In genomic region chr17:25253760-25254159, GRCm38 (mm10) we compare ENCODE assay signal across 12 mouse cellular contexts. TPM values are rescaled to one million over a fixed set of nuclear protein-coding genes. Genes with fewer than 3 reads are reported as not detected.
DNase-seq lines count a peak whose midpoint lies in the region; ATAC-seq lines count a peak whose summit lies in the region.
"Had no signal": no experiment of that assay in that cellular context is flagged by ENCODE, and none has a peak within 500 bp of the region (broad histone marks: within the 10 kb centered on the region; RNA-seq: fewer than 3 reads in every experiment).

No protein-coding gene starts in this region.

- DNase-seq in layer of hippocampus, postnatal 10 days (ENCODE audit: low spot score in 2 of 2) = peak; percentile 52 to 58
- DNase-seq in layer of hippocampus, postnatal 25 days (ENCODE audit: extremely low spot score in 1 of 2, low spot score in 1 of 2) = no peak
- DNase-seq in hindbrain, embryonic 14.5 days (ENCODE audit: low spot score) = peak; percentile 58
- DNase-seq in thymus, postnatal 25 days = peak; percentile 71
- DNase-seq in urinary bladder, adult 18-20 months (ENCODE audit: low spot score in 2 of 2) = no peak
- DNase-seq in adipocyte (ENCODE audit: low spot score) = no peak
- DNase-seq: heart, postnatal 4 days; liver, embryonic 13.5 days had no signal

- H3K4me1 ChIP-seq in hindbrain, embryonic 14.5 days (replicated peaks; ENCODE audit: control insufficient read depth, insufficient read depth, low read length) = peaks cover 42% of the 10 kb centered on the region
- H3K4me1 ChIP-seq in neural tube, embryonic 14.5 days (ENCODE audit: control insufficient read depth, insufficient read depth, low read length) = peaks cover 24% of the 10 kb centered on the region
- peaks cover 18% of the 10 kb centered on the region for H3K4me1 ChIP-seq in kidney, embryonic 15.5 days

- 8% methylated on average over 10 of the region's 10 CpGs for WGBS in hindbrain, embryonic 14.5 days
- 16% methylated on average over 10 of the region's 10 CpGs for WGBS in neural tube, embryonic 14.5 days
- WGBS in kidney, embryonic 15.5 days = 36% methylated on average over 10 of the region's 10 CpGs

- H3K36me3 ChIP-seq in hindbrain, embryonic 14.5 days (replicated peaks; ENCODE audit: control insufficient read depth, insufficient read depth) = 0 out of 2 replicates have a peak, but pooled peaks cover 1% of the 10 kb centered on the region
- H3K36me3 ChIP-seq in neural tube, embryonic 14.5 days (ENCODE audit: control insufficient read depth, insufficient read depth, low read length) = no peaks in the 10 kb centered on the region
- peaks cover 6% of the 10 kb centered on the region for H3K36me3 ChIP-seq in kidney, embryonic 15.5 days
- H3K36me3 ChIP-seq: liver, embryonic 13.5 days had no signal

- peaks cover 13% of the 10 kb centered on the region for H3K27me3 ChIP-seq in hindbrain, embryonic 14.5 days (ENCODE audit: control insufficient read depth, insufficient read depth, low read length)
- peaks cover 8% of the 10 kb centered on the region for H3K27me3 ChIP-seq in neural tube, embryonic 14.5 days (ENCODE audit: control insufficient read depth, insufficient read depth, low read length)
- H3K27me3 ChIP-seq in kidney, embryonic 15.5 days = peaks cover 43% of the 10 kb centered on the region

- H3K9ac ChIP-seq in hindbrain, embryonic 14.5 days = peak overlapping the region; percentile 39; the same call in 1 of the 2 replicates
- H3K9ac ChIP-seq in neural tube, embryonic 14.5 days (replicated peaks; ENCODE audit: low read depth, low read length) = peak overlapping the region; percentile 25; the same call in 1 of the 2 replicates
- H3K9ac ChIP-seq in kidney, embryonic 15.5 days = no peak overlapping the region
- H3K9ac ChIP-seq: liver, embryonic 13.5 days had no signal

- H3K9me3 ChIP-seq in hindbrain, embryonic 14.5 days (ENCODE audit: control insufficient read depth, low read length) = no peaks in the 10 kb centered on the region
- H3K9me3 ChIP-seq in neural tube, embryonic 14.5 days (ENCODE audit: control insufficient read depth, low read length) = no peaks in the 10 kb centered on the region
- no peaks in the 10 kb centered on the region for H3K9me3 ChIP-seq in kidney, embryonic 15.5 days (replicated peaks)
- H3K9me3 ChIP-seq: liver, embryonic 13.5 days had no signal

- H3K4me2 ChIP-seq in hindbrain, embryonic 14.5 days (replicated peaks) = peak overlapping the region; percentile 41
- H3K4me2 ChIP-seq in neural tube, embryonic 14.5 days (ENCODE audit: low read depth, low read length) = peak overlapping the region; percentile 23
- no peak overlapping the region for H3K4me2 ChIP-seq in kidney, embryonic 15.5 days
- H3K4me2 ChIP-seq: liver, embryonic 13.5 days had no signal

- peak; percentile 47 for ATAC-seq in hindbrain, embryonic 14.5 days (ENCODE audit: low FRiP score)
- 0 out of 2 replicates have a peak, but pooled peaks have one; percentile 23 for ATAC-seq in neural tube, embryonic 14.5 days (ENCODE audit: low read depth)
- no peak for ATAC-seq in kidney, embryonic 15.5 days (replicated peaks; ENCODE audit: low FRiP score)

- H3K27ac ChIP-seq in hindbrain, embryonic 14.5 days = peak overlapping the region; percentile 86
- 0 out of 2 replicates have a peak overlapping the region, but pooled peaks have one; percentile 12 for H3K27ac ChIP-seq in neural tube, embryonic 14.5 days (ENCODE audit: low read depth, low read length)
- H3K27ac ChIP-seq in kidney, embryonic 15.5 days = no peak overlapping the region
- H3K27ac ChIP-seq: liver, embryonic 13.5 days had no signal

- H3K4me3 ChIP-seq in hindbrain, embryonic 14.5 days (replicated peaks; ENCODE audit: low read length) = peak overlapping the region; percentile 5; the same call in 1 of the 2 replicates
- no peak overlapping the region for H3K4me3 ChIP-seq in neural tube, embryonic 14.5 days (ENCODE audit: low read depth, low read length)
- no peak overlapping the region for H3K4me3 ChIP-seq in kidney, embryonic 15.5 days (replicated peaks)
- H3K4me3 ChIP-seq: liver, embryonic 13.5 days had no signal

RNA-seq across cellular contexts. Expression of gene Baiap3, which starts 2.4 kb away (rescaled TPM):
- total RNA-seq in layer of hippocampus, postnatal 10 days (2021) = 10 to 100 TPM; 13.7 to 14.6 TPM
- total RNA-seq in layer of hippocampus, postnatal 25 days (2021) = 1 to 10 TPM; 6.6 to 8.9 TPM
- polyA plus RNA-seq in hindbrain, embryonic 14.5 days (2014; fragmentation: Nextera tagmentation; extraction: Ambion mirVana) = 10.8 and 15.9 TPM in 2 replicates
- polyA plus RNA-seq in neural tube, embryonic 14.5 days (2014; fragmentation: Nextera tagmentation; extraction: Ambion mirVana) = 5.8 and 7.1 TPM in 2 replicates
- 1.1 and 3.9 TPM in 2 replicates for polyA plus RNA-seq in kidney, embryonic 15.5 days (2015; fragmentation: Nextera tagmentation; extraction: Ambion mirVana)

RNA-seq across cellular contexts. Expression of gene Tsr3, which starts 13.8 kb away (rescaled TPM):
- total RNA-seq in layer of hippocampus, postnatal 10 days (2021) = 10 to 100 TPM; 31.0 to 35.6 TPM
- total RNA-seq in layer of hippocampus, postnatal 25 days (2021) = 10 to 100 TPM; 25.1 to 28.5 TPM
- polyA plus RNA-seq in hindbrain, embryonic 14.5 days (2014; fragmentation: Nextera tagmentation; extraction: Ambion mirVana) = 52.1 and 53.4 TPM in 2 replicates
- polyA plus RNA-seq in neural tube, embryonic 14.5 days (2014; fragmentation: Nextera tagmentation; extraction: Ambion mirVana) = 56.4 and 57.1 TPM in 2 replicates
- 47.0 and 53.4 TPM in 2 replicates for polyA plus RNA-seq in kidney, embryonic 15.5 days (2015; fragmentation: Nextera tagmentation; extraction: Ambion mirVana)

RNA-seq across cellular contexts. Expression of gene Gnptg, which starts 13.8 kb away (rescaled TPM):
- 10 to 100 TPM; 59.1 to 62.9 TPM for total RNA-seq in layer of hippocampus, postnatal 10 days (2021)
- 10 to 100 TPM; 74.3 to 74.9 TPM for total RNA-seq in layer of hippocampus, postnatal 25 days (2021)
- polyA plus RNA-seq in hindbrain, embryonic 14.5 days (2014; fragmentation: Nextera tagmentation; extraction: Ambion mirVana) = 90.5 and 91.1 TPM in 2 replicates
- 88.4 and 110 TPM in 2 replicates for polyA plus RNA-seq in neural tube, embryonic 14.5 days (2014; fragmentation: Nextera tagmentation; extraction: Ambion mirVana)
- 44.4 and 46.4 TPM in 2 replicates for polyA plus RNA-seq in kidney, embryonic 15.5 days (2015; fragmentation: Nextera tagmentation; extraction: Ambion mirVana)

RNA-seq across cellular contexts. Expression of gene Ube2i, which starts 20.7 kb away (rescaled TPM):
- total RNA-seq in layer of hippocampus, postnatal 10 days (2021) = 100 to 1,000 TPM; 238 to 255 TPM
- total RNA-seq in layer of hippocampus, postnatal 25 days (2021) = 100 to 1,000 TPM; 229 to 234 TPM
- 430 and 441 TPM in 2 replicates for polyA plus RNA-seq in hindbrain, embryonic 14.5 days (2014; fragmentation: Nextera tagmentation; extraction: Ambion mirVana)
- polyA plus RNA-seq in neural tube, embryonic 14.5 days (2014; fragmentation: Nextera tagmentation; extraction: Ambion mirVana) = 405 and 444 TPM in 2 replicates
- 669 and 677 TPM in 2 replicates for polyA plus RNA-seq in kidney, embryonic 15.5 days (2015; fragmentation: Nextera tagmentation; extraction: Ambion mirVana)

RNA-seq across cellular contexts. Expression of gene Prss34, which starts 44.4 kb away (rescaled TPM):
- total RNA-seq in layer of hippocampus, postnatal 10 days (2021) = not detected
- total RNA-seq in layer of hippocampus, postnatal 25 days (2021) = not detected
- polyA plus RNA-seq in hindbrain, embryonic 14.5 days (2014; fragmentation: Nextera tagmentation; extraction: Ambion mirVana) = not detected in 2 replicates
- polyA plus RNA-seq in neural tube, embryonic 14.5 days (2014; fragmentation: Nextera tagmentation; extraction: Ambion mirVana) = not detected in 2 replicates
- polyA plus RNA-seq in kidney, embryonic 15.5 days (2015; fragmentation: Nextera tagmentation; extraction: Ambion mirVana) = 0.40 and 0.55 TPM in 2 replicates
- total RNA-seq: layer of hippocampus, adult 18-20 months; monocyte, adult 5-6 weeks had no signal

Comparison
In these comparisons a context has a peak if more than half of its experiments do, and no peak if none do; other contexts are left out.
1. DNase-seq: peak in layer of hippocampus, postnatal 10 days (2 of 2), hindbrain, embryonic 14.5 days (single experiment) and thymus, postnatal 25 days (single experiment); none in layer of hippocampus, postnatal 25 days (0 of 2), urinary bladder, adult 18-20 months (0 of 2) and adipocyte (single experiment).